28 mouse cellular contexts compared by ENCODE assay signal in genomic region chr2:156981291-156981690, GRCm38 (mm10). TPM values are rescaled to one million over a fixed set of nuclear protein-coding genes. Genes with fewer than 3 reads are reported as not detected.
DNase-seq lines count a peak whose midpoint lies in the region; ATAC-seq and TF ChIP-seq lines count a peak whose summit lies in the region.
"Had no signal": no experiment of that assay in that cellular context is flagged by ENCODE, and none has a peak within 500 bp of the region (broad histone marks: within the 10 kb centered on the region; RNA-seq: fewer than 3 reads in every experiment).

No protein-coding gene starts in this region.

- intact Hi-C loops in gastrocnemius, adult 2 months (cut with DNase I), result no loop called here

- peaks cover 27% of the 10 kb centered on the region for H3K36me3 ChIP-seq in liver, embryonic 12.5 days
- H3K36me3 ChIP-seq: embryonic facial prominence, embryonic 13.5 days; embryonic facial prominence, embryonic 15.5 days; forebrain, embryonic 12.5 days had no signal

- H3K4me3 ChIP-seq in gastrocnemius, adult 2 months, result no peak overlapping the region
- H3K4me3 ChIP-seq in liver, embryonic 12.5 days, result no peak overlapping the region
- H3K4me3 ChIP-seq: embryonic facial prominence, embryonic 13.5 days; embryonic facial prominence, embryonic 15.5 days; erythroblast, embryonic 14.5 days; forebrain, embryonic 10.5 days; forebrain, embryonic 12.5 days had no signal

- H3K27ac ChIP-seq in gastrocnemius, adult 2 months, result peak overlapping the region; percentile 44; the same call in 1 of the 2 replicates
- no peak overlapping the region for H3K27ac ChIP-seq in liver, embryonic 12.5 days
- H3K27ac ChIP-seq: embryonic facial prominence, embryonic 13.5 days; embryonic facial prominence, embryonic 15.5 days; forebrain, embryonic 10.5 days; forebrain, embryonic 12.5 days had no signal

- no peak overlapping the region for H3K4me2 ChIP-seq in liver, embryonic 12.5 days
- H3K4me2 ChIP-seq: embryonic facial prominence, embryonic 13.5 days; embryonic facial prominence, embryonic 15.5 days; forebrain, embryonic 12.5 days had no signal

- TF ChIP-seq CTCF in gastrocnemius, adult 2 months (IDR thresholded peaks at IDR 0.05), result no peak

- WGBS in liver, embryonic 12.5 days (ENCODE audit: insufficient replicate concordance), result 62% methylated on average over 4 of the region's 4 CpGs

- H3K9me3 ChIP-seq in liver, embryonic 12.5 days (replicated peaks), result no peaks in the 10 kb centered on the region
- H3K9me3 ChIP-seq: embryonic facial prominence, embryonic 13.5 days; embryonic facial prominence, embryonic 15.5 days; forebrain, embryonic 10.5 days; forebrain, embryonic 12.5 days; G1E had no signal

- no peak for DNase-seq in gastrocnemius, adult 2 months
- DNase-seq in gastrocnemius, postnatal 10 days, result no peak
- DNase-seq in liver (peak; percentile 19), ES-CJ7 (ENCODE audit: low read depth, low spot score) (peak; percentile 63), ZHBTc4 (ENCODE audit: low read depth, low spot score) (peak; percentile 56)
- no peak for DNase-seq in right cerebral cortex, postnatal 25 days
- no peak for DNase-seq in yolk sac, embryonic 10.5 days (ENCODE audit: low spot score)
- DNase-seq: adrenal gland, adult 8-10 months; adrenal gland, postnatal 14 days; adrenal gland, postnatal 36 days; cerebellum, adult 11 months; cerebellum, adult 18-20 months; cerebellum, adult 8-10 months; cerebellum, adult 9-11 months; cerebellum, postnatal 14 days; cerebellum, postnatal 36 days; embryo, embryonic 11 days had no signal

- H3K9ac ChIP-seq in liver, embryonic 12.5 days, result no peak overlapping the region
- H3K9ac ChIP-seq: embryonic facial prominence, embryonic 13.5 days; embryonic facial prominence, embryonic 15.5 days; forebrain, embryonic 12.5 days had no signal

- H3K27me3 ChIP-seq in liver, embryonic 12.5 days (replicated peaks), result no peaks in the 10 kb centered on the region
- H3K27me3 ChIP-seq: embryonic facial prominence, embryonic 13.5 days; embryonic facial prominence, embryonic 15.5 days; forebrain, embryonic 12.5 days; Patski had no signal

- ATAC-seq in liver, embryonic 12.5 days, result no peak
- ATAC-seq: activated CD4-positive, CD25-positive, alpha-beta regulatory T cell, adult 4 months; forebrain, embryonic 14.5 days; forebrain, embryonic 16.5 days; Patski had no signal

- H3K4me1 ChIP-seq in liver, embryonic 12.5 days, result peaks cover 34% of the 10 kb centered on the region

RNA-seq across cellular contexts. Expression of gene Ndrg3, which starts 10.6 kb away (rescaled TPM):
- total RNA-seq in gastrocnemius, adult 2 months (2021), result 10 to 100 TPM; 31.9 to 33.4 TPM
- 10 to 100 TPM; 22.5 to 26.1 TPM for total RNA-seq in gastrocnemius, postnatal 10 days (2021)
- 55.4 and 56.4 TPM in 2 replicates for polyA plus RNA-seq in liver, embryonic 12.5 days (2016; fragmentation: Nextera tagmentation; extraction: Ambion mirVana)

RNA-seq across cellular contexts. Expression of gene Dsn1, which starts 25.7 kb away (rescaled TPM):
- 1 to 10 TPM; 1.2 to 1.6 TPM for total RNA-seq in gastrocnemius, adult 2 months (2021)
- 1 to 10 TPM; 5.3 to 6.0 TPM for total RNA-seq in gastrocnemius, postnatal 10 days (2021)
- 38.7 TPM in 2 replicates for polyA plus RNA-seq in liver, embryonic 12.5 days (2016; fragmentation: Nextera tagmentation; extraction: Ambion mirVana)

Comparison
In these comparisons a context has a peak if more than half of its experiments do, and no peak if none do; other contexts are left out.
1. DNase-seq: peak in liver (single experiment), ES-CJ7 (single experiment) and ZHBTc4 (single experiment); none in gastrocnemius, adult 2 months (single experiment), gastrocnemius, postnatal 10 days (single experiment), right cerebral cortex, postnatal 25 days (single experiment) and yolk sac, embryonic 10.5 days (single experiment).